Mouse (Mus musculus): ENCODE measurements around the gene Epha10. TPM values are rescaled to one million over a fixed set of nuclear protein-coding genes. Genes with fewer than 3 reads are reported as not detected.
A peak's percentile ranks its signal among the peaks of the same experiment; 100 is the strongest.

The Epha10 gene
- polyA plus RNA-seq, 1 experiment from 2014 or later = 0.23 TPM

- H3K27me3 ChIP-seq (ENCODE audit: control insufficient read depth, insufficient read depth, low read length) = peaks cover 47% of the 10 kb centered on the region
Observed at GRCm38 (mm10) chr4:124888702-124889101, 8.0 kb downstream of the Epha10 start.

DNA sequence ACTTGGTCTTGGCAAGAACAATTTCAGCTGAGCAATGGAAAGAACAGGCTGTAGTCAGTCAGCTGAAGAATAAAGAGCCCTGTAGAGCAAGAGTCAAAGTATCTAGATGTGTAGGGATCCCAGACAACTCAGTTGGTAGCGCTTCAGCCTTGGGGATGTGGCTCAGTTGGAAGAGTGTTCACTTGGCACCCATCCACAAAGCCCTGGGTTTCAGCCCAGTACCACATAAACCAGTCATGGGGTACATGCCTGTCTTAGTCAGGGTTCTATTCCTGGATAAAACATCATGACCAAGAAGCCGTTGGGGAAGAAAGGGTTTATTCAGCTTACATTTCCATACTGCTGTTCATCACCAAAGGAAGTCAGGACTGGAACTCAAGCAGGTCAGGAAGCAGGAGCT, 9.2 kb downstream of the Epha10 start:
- Histone ChIP-seq H3K27me3 (ENCODE audit: control insufficient read depth, insufficient read depth, low read length) (peaks cover 52% of the 10 kb centered on the region), H3K4me1 (ENCODE audit: control insufficient read depth, insufficient read depth, low read length) (0 out of 2 replicates have a peak, but pooled peaks cover 5% of the 10 kb centered on the region), H3K4me2 (replicated peaks; ENCODE audit: low read depth, low read length) (no peak overlapping the region), H3K4me3 (ENCODE audit: low read length) (no peak overlapping the region), H3K36me3 (ENCODE audit: control insufficient read depth, insufficient read depth, low read length) (no peaks in the 10 kb centered on the region), H3K9ac (ENCODE audit: low read depth, low read length) (no peak overlapping the region), H3K27ac (ENCODE audit: low read depth, low read length) (no peak overlapping the region), H3K9me3 (ENCODE audit: control insufficient read depth, low read length) (no peaks in the 10 kb centered on the region)
- no peak for ATAC-seq (ENCODE audit: low FRiP score, low TSS enrichment)
- 96% methylated on average over 2 of the region's 2 CpGs for WGBS

More at GRCm38 (mm10) chr4:124888702-124889101, 8.0 kb downstream of the Epha10 start:
- Histone ChIP-seq H3K27ac (ENCODE audit: low read depth, low read length) (no peak overlapping the region), H3K4me1 (ENCODE audit: control insufficient read depth, insufficient read depth, low read length) (no peaks in the 10 kb centered on the region), H3K9ac (ENCODE audit: low read depth, low read length) (no peak overlapping the region), H3K4me2 (replicated peaks; ENCODE audit: low read depth, low read length) (no peak overlapping the region), H3K4me3 (ENCODE audit: low read length) (no peak overlapping the region), H3K36me3 (ENCODE audit: control insufficient read depth, insufficient read depth, low read length) (no peaks in the 10 kb centered on the region), H3K9me3 (ENCODE audit: control insufficient read depth, low read length) (no peaks in the 10 kb centered on the region)
- no peak for ATAC-seq (ENCODE audit: low FRiP score, low TSS enrichment)
- 83% methylated on average over 7 of the region's 7 CpGs for WGBS

DNA sequence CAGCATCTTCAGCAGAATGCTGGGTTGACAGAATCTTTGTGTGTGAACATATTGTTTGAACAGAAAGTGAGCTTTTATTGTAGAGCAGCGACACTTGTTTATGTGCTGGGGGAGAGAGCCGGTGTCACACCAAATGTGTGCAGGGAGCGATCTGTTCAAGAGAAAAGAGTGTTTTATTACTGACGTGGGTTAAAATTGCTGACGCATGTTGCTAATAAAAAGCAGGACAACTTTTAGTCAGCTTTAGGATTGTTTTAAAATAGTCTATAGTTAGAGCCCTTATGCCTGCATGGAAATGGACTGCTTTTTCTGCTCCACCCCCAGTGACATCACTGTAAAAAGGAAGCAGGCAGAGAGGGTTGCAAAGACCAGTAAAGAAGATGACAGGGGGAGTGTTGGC, 10.1 kb downstream of the Epha10 start:
- Histone ChIP-seq H3K36me3 (ENCODE audit: control insufficient read depth, insufficient read depth, low read length) (no peaks in the 10 kb centered on the region), H3K27ac (ENCODE audit: low read depth, low read length) (no peak overlapping the region), H3K4me2 (replicated peaks; ENCODE audit: low read depth, low read length) (no peak overlapping the region), H3K27me3 (ENCODE audit: control insufficient read depth, insufficient read depth, low read length) (peaks cover 57% of the 10 kb centered on the region), H3K9me3 (ENCODE audit: control insufficient read depth, low read length) (no peaks in the 10 kb centered on the region), H3K9ac (ENCODE audit: low read depth, low read length) (no peak overlapping the region), H3K4me3 (ENCODE audit: low read length) (no peak overlapping the region), H3K4me1 (ENCODE audit: control insufficient read depth, insufficient read depth, low read length) (0 out of 2 replicates have a peak, but pooled peaks cover 7% of the 10 kb centered on the region)
- WGBS = 67% methylated on average over 5 of the region's 5 CpGs
- ATAC-seq (ENCODE audit: low FRiP score, low TSS enrichment) = no peak

DNA sequence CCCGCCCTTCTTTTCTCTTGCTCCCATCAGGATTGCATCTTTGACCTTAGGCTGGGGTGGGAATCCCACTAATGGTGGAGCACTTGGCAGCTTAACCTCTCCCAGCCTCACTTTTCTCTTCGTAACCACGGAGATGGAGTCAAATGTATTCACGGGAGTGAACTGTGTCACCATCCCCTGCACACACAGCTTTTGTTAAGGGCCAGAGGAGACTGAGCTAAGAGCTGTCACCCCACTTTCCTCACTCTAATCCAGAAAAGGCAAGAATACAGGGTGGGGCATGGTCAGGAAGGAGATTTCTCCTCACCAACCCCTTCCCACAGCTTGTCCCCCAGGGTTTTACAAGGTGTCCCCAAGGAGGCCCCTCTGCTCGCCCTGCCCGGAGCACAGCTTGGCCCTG, 13.1 kb downstream of the Epha10 start:
- Histone ChIP-seq H3K9me3 (ENCODE audit: control insufficient read depth, low read length) (no peaks in the 10 kb centered on the region), H3K4me1 (ENCODE audit: control insufficient read depth, insufficient read depth, low read length) (0 out of 2 replicates have a peak, but pooled peaks cover 7% of the 10 kb centered on the region), H3K27me3 (ENCODE audit: control insufficient read depth, insufficient read depth, low read length) (peaks cover 48% of the 10 kb centered on the region), H3K4me3 (ENCODE audit: low read length) (no peak overlapping the region), H3K36me3 (ENCODE audit: control insufficient read depth, insufficient read depth, low read length) (no peaks in the 10 kb centered on the region), H3K9ac (ENCODE audit: low read depth, low read length) (no peak overlapping the region), H3K27ac (ENCODE audit: low read depth, low read length) (no peak overlapping the region), H3K4me2 (replicated peaks; ENCODE audit: low read depth, low read length) (no peak overlapping the region)
- ATAC-seq (ENCODE audit: low FRiP score, low TSS enrichment) = no peak
- WGBS = 36% methylated on average over 6 of the region's 6 CpGs

DNA sequence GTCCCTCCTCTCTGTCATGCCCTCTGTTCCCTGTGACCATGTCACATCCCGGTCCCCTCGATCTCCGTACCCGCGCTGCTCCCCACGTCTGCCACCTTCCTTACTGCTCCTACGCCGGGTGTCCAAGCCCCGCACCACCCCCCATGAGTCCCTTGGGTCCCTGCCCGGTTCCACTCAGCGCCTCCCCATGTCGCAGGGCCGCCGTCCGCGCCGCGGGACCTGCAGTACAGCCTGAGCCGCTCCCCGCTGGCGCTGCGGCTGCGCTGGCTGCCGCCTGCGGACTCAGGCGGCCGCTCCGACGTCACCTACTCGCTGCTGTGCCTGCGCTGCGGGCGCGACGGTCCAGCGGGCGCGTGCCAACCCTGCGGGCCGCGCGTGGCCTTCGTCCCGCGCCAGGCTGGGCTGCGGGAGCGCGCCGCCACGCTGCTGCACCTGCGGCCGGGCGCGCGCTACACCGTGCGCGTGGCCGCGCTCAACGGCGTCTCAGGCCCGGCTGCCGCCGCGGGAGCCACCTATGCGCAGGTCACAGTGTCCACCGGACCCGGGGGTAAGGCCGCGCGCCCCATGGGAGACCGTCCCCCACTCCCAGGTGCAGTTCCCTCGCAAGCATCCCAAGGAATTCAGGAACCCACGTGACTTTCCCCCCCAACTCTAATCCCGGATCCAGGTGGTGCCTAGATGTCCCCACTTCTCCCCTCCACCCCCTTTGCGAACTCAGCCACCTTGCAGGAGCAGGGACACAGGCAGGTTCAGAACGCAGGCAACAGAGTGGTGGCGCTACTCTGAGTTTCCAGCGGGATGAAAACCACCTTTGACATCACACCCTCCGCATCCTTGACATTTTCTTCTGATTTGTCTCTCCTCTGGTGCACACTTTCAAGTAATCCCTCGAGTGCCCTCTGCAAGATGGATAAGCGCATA, 14.1 kb downstream of the Epha10 start:
- 2% methylated on average over 67 of the region's 83 CpGs for whole genome bisulfite sequencing
- H3K9ac ChIP-seq (ENCODE audit: low read depth, low read length) = no peak overlapping the region
- peaks cover 45% of the 10 kb centered on the region for H3K27me3 ChIP-seq (ENCODE audit: control insufficient read depth, insufficient read depth, low read length)
- H3K4me3 ChIP-seq (ENCODE audit: low read length) = peak overlapping the region; percentile 43
- no peaks in the 10 kb centered on the region for H3K9me3 ChIP-seq (ENCODE audit: control insufficient read depth, low read length)
- no peak overlapping the region for H3K27ac ChIP-seq (ENCODE audit: low read depth, low read length)
- no peaks in the 10 kb centered on the region for H3K36me3 ChIP-seq (ENCODE audit: control insufficient read depth, insufficient read depth, low read length)
- 0 out of 2 replicates have a peak, but pooled peaks cover 7% of the 10 kb centered on the region for H3K4me1 ChIP-seq (ENCODE audit: control insufficient read depth, insufficient read depth, low read length)
- H3K4me2 ChIP-seq (replicated peaks; ENCODE audit: low read depth, low read length) = peak overlapping the region; percentile 73
- ATAC-seq (ENCODE audit: low FRiP score, low TSS enrichment) = no peak

DNA sequence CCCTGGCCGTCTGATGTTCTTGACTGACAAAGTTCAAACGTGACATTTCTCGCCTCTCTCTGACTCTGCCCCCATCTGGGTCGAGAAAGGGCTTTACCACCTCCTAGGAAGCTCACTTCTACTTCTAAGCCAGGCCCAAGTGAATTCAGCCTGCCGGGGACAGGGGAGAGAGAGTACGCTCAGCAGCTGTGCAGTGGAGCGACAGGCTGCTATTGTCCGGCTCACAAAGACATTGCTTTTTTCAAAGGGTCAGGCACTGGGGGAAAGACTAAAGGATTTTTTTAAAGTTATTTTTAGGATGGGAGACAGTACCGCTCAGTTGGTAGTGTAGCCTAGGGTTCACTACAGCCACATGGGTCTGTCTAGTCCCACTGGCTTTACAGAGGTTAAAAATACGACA, 17.7 kb downstream of the Epha10 start:
- H3K27me3 ChIP-seq (ENCODE audit: control insufficient read depth, insufficient read depth, low read length) = peaks cover 30% of the 10 kb centered on the region
- 54% methylated on average over 10 of the region's 10 CpGs for WGBS

DNA sequence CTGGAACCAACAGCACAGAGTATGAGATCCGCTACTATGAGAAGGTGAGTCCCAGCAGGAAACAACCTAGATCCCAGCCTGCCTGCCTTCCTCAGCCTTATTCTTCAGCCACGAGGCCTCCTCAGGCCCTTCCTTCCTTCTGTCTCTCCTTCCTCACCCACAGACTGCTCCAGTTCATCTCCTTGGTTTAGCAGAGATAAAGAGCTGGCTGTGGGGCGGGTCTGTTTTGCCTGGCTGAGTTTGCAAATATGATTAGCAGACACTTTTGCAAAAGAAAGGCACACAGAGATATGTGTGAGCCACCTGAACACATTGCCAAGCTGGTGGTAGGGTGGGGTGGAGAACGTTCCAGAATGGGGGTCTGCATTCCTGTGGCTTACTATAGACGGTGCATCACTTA, 19.2 kb downstream of the Epha10 start:
- H3K27ac ChIP-seq (ENCODE audit: low read depth, low read length) = no peak overlapping the region
- no peaks in the 10 kb centered on the region for H3K9me3 ChIP-seq (ENCODE audit: control insufficient read depth, low read length)
- ATAC-seq (ENCODE audit: low FRiP score, low TSS enrichment) = no peak
- no peak overlapping the region for H3K4me2 ChIP-seq (replicated peaks; ENCODE audit: low read depth, low read length)
- H3K9ac ChIP-seq (ENCODE audit: low read depth, low read length) = no peak overlapping the region
- H3K36me3 ChIP-seq (ENCODE audit: control insufficient read depth, insufficient read depth, low read length) = no peaks in the 10 kb centered on the region
- H3K4me3 ChIP-seq (ENCODE audit: low read length) = no peak overlapping the region
- peaks cover 18% of the 10 kb centered on the region for H3K27me3 ChIP-seq (ENCODE audit: control insufficient read depth, insufficient read depth, low read length)
- WGBS = 63% methylated on average over 5 of the region's 5 CpGs
- 0 out of 2 replicates have a peak, but pooled peaks cover 2% of the 10 kb centered on the region for H3K4me1 ChIP-seq (ENCODE audit: control insufficient read depth, insufficient read depth, low read length)

More for the DNA sequence above, 17.7 kb downstream of the Epha10 start:
- no peaks in the 10 kb centered on the region for H3K9me3 ChIP-seq (ENCODE audit: control insufficient read depth, low read length)
- 0 out of 2 replicates have a peak, but pooled peaks cover 7% of the 10 kb centered on the region for H3K4me1 ChIP-seq (ENCODE audit: control insufficient read depth, insufficient read depth, low read length)
- H3K9ac ChIP-seq (ENCODE audit: low read depth, low read length) = no peak overlapping the region
- H3K36me3 ChIP-seq (ENCODE audit: control insufficient read depth, insufficient read depth, low read length) = no peaks in the 10 kb centered on the region
- H3K4me3 ChIP-seq (ENCODE audit: low read length) = no peak overlapping the region
- H3K4me2 ChIP-seq (replicated peaks; ENCODE audit: low read depth, low read length) = no peak overlapping the region
- no peak for ATAC-seq (ENCODE audit: low FRiP score, low TSS enrichment)
- no peak overlapping the region for H3K27ac ChIP-seq (ENCODE audit: low read depth, low read length)

DNA sequence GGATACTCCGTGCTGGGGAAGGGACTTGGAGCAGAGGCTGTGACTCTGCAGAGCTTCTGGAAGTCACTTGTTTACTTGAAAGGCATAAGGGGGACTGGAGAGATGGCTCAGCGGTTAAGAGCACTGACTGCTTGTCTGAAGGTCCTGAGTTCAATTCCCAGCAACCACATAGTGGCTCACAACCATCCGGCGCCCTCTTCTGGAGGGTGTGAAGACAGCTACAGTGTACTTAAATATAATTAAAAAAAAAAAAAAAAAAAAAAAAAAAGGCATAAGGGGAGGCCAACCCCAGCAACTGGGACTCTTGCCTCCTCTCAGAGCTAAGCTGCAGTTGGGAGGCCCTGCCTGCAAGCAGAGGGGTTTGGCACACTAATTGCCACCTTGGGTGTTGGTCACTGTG, 24.7 kb downstream of the Epha10 start:
- Histone ChIP-seq H3K9me3 (ENCODE audit: control insufficient read depth, low read length) (no peaks in the 10 kb centered on the region), H3K36me3 (ENCODE audit: control insufficient read depth, insufficient read depth, low read length) (no peaks in the 10 kb centered on the region), H3K27ac (ENCODE audit: low read depth, low read length) (no peak overlapping the region), H3K9ac (ENCODE audit: low read depth, low read length) (no peak overlapping the region), H3K4me3 (ENCODE audit: low read length) (no peak overlapping the region), H3K4me2 (replicated peaks; ENCODE audit: low read depth, low read length) (no peak overlapping the region), H3K4me1 (ENCODE audit: control insufficient read depth, insufficient read depth, low read length) (no peaks in the 10 kb centered on the region), H3K27me3 (ENCODE audit: control insufficient read depth, insufficient read depth, low read length) (0 out of 2 replicates have a peak, but pooled peaks cover 2% of the 10 kb centered on the region)
- 68% methylated on average over 4 of the region's 4 CpGs for WGBS
- 0 out of 2 replicates have a peak, but pooled peaks have one; percentile 30 for ATAC-seq (ENCODE audit: low FRiP score, low TSS enrichment)

Measured in kidney, embryonic 14.5 days (tissue).